Mouse (Mus musculus): ENCODE data around the gene Grk6.

Grk6 gene

GRCm38 (mm10) chr13:55464027-55464884 lies 19.4 kb downstream of the Grk6 start, which contains the start of gene Prr7:
Gene Prr7, plus strand, starts transcription at chr13:55464267.
- DNase-seq (ENCODE audit: low spot score): peak; percentile 70

- peak; percentile 65 for DNase-seq (ENCODE audit: low spot score)
These were observed 20.3 kb downstream of the Grk6 start for GRCm38 (mm10) chr13:55465184-55465583.

GRCm38 (mm10) chr13:55465830-55466440 lies 21.1 kb downstream of the Grk6 start:
- DNase-seq (ENCODE audit: low spot score): no peak

- DNase-seq (ENCODE audit: low spot score): no peak
These were observed 24.1 kb downstream of the Grk6 start for GRCm38 (mm10) chr13:55468851-55469560.

GRCm38 (mm10) chr13:55470372-55470771 lies 25.5 kb downstream of the Grk6 start:
- DNase-seq (ENCODE audit: low spot score): peak; percentile 77

GRCm38 (mm10) chr13:55471156-55471818 lies 26.4 kb downstream of the Grk6 start:
- DNase-seq (ENCODE audit: low spot score): peak; percentile 82

- no peak for DNase-seq (ENCODE audit: low spot score)
These were observed 26.9 kb downstream of the Grk6 start for GRCm38 (mm10) chr13:55471819-55472131.

- DNase-seq (ENCODE audit: low spot score): peak; percentile 71
These were observed 27.5 kb downstream of the Grk6 start for GRCm38 (mm10) chr13:55472132-55473022.

GRCm38 (mm10) chr13:55473076-55473831 lies 28.4 kb downstream of the Grk6 start:
- DNase-seq (ENCODE audit: low spot score): no peak

GRCm38 (mm10) chr13:55473961-55474360 lies 29.1 kb downstream of the Grk6 start:
- DNase-seq (ENCODE audit: low spot score): no peak

GRCm38 (mm10) chr13:55474621-55475069 lies 29.8 kb downstream of the Grk6 start:
- DNase-seq (ENCODE audit: low spot score): peak; percentile 84

GRCm38 (mm10) chr13:55475750-55476149 lies 30.9 kb downstream of the Grk6 start:
- DNase-seq (ENCODE audit: low spot score): no peak

- no peak for DNase-seq (ENCODE audit: low spot score)
These were observed 31.4 kb downstream of the Grk6 start for GRCm38 (mm10) chr13:55476256-55476655.

- no peak for DNase-seq (ENCODE audit: low spot score)
These were observed 32.6 kb downstream of the Grk6 start for GRCm38 (mm10) chr13:55477492-55477891.

GRCm38 (mm10) chr13:55478036-55478435 lies 33.2 kb downstream of the Grk6 start:
- peak; percentile 56 for DNase-seq (ENCODE audit: low spot score)

GRCm38 (mm10) chr13:55479008-55479407 lies 34.1 kb downstream of the Grk6 start:
- peak; percentile 19 for DNase-seq (ENCODE audit: low spot score)

GRCm38 (mm10) chr13:55479929-55480328 lies 35.1 kb downstream of the Grk6 start:
- no peak for DNase-seq (ENCODE audit: low spot score)

GRCm38 (mm10) chr13:55482542-55482941 lies 37.7 kb downstream of the Grk6 start:
- no peak for DNase-seq (ENCODE audit: low spot score)

GRCm38 (mm10) chr13:55483071-55483470 lies 38.2 kb downstream of the Grk6 start:
- no peak for DNase-seq (ENCODE audit: low spot score)

- DNase-seq (ENCODE audit: low spot score): peak; percentile 91
These were observed 38.7 kb downstream of the Grk6 start for GRCm38 (mm10) chr13:55483593-55483992.

All from layer of hippocampus, adult 11-12 months (tissue).